In genomic region chr4:24720834-24721233, GRCm38 (mm10) we compare ENCODE assay signal across 7 mouse cellular contexts.
DNase-seq lines count a peak whose midpoint lies in the region; TF ChIP-seq lines count a peak whose summit lies in the region.

No protein-coding gene starts in this region.

- WGBS in hindbrain, embryonic 10.5 days: 27% methylated on average over 3 of the region's 3 CpGs

- H3K9me3 ChIP-seq in E14TG2a.4 (ENCODE audit: low read length): no peaks in the 10 kb centered on the region
- no peaks in the 10 kb centered on the region for H3K9me3 ChIP-seq in hindbrain, embryonic 10.5 days

- peak; percentile 51 for TF ChIP-seq CTCF in E14TG2a.4 (conservative IDR thresholded peaks at IDR 0.05; ENCODE audit: low read length)

- DNase-seq in NIH3T3 (ENCODE audit: low read depth): peak; percentile 77
- DNase-seq in cerebellum, postnatal 36 days: peak; percentile 35 to 65
- DNase-seq in hindbrain, embryonic 10.5 days (ENCODE audit: low spot score): peak; percentile 25
- DNase-seq in layer of hippocampus, adult 11-12 months (ENCODE audit: low spot score): peak; percentile 73
- DNase-seq in lung, postnatal 25 days (ENCODE audit: low spot score): peak; percentile 51
- DNase-seq in telencephalon, adult 2 months (ENCODE audit: low read depth, low spot score): peak; percentile 42

- H3K27ac ChIP-seq in hindbrain, embryonic 10.5 days: no peak overlapping the region

- H3K27me3 ChIP-seq in E14TG2a.4 (ENCODE audit: insufficient read depth, low read length): no peaks in the 10 kb centered on the region
- no peaks in the 10 kb centered on the region for H3K27me3 ChIP-seq in hindbrain, embryonic 10.5 days (ENCODE audit: insufficient read depth, poor library complexity, severe bottlenecking)

- H3K4me3 ChIP-seq in E14TG2a.4 (replicated peaks; ENCODE audit: low read length): no peak overlapping the region
- H3K4me3 ChIP-seq in hindbrain, embryonic 10.5 days: no peak overlapping the region

- H3K4me1 ChIP-seq in E14TG2a.4 (replicated peaks; ENCODE audit: low read depth, low read length): no peaks in the 10 kb centered on the region
- H3K4me1 ChIP-seq in hindbrain, embryonic 10.5 days (replicated peaks): no peaks in the 10 kb centered on the region

- no peaks in the 10 kb centered on the region for H3K36me3 ChIP-seq in E14TG2a.4 (ENCODE audit: insufficient read depth, low read length)
- no peaks in the 10 kb centered on the region for H3K36me3 ChIP-seq in hindbrain, embryonic 10.5 days

Comparison
In these comparisons a context has a peak if more than half of its experiments do, and no peak if none do; other contexts are left out.
1. DNase-seq: peak in every context shown above with its lines; median percentile 77 in NIH3T3; 73 in layer of hippocampus, adult 11-12 months; 51 in lung, postnatal 25 days; 50 in cerebellum, postnatal 36 days; 42 in telencephalon, adult 2 months; 25 in hindbrain, embryonic 10.5 days.